Mouse (Mus musculus) right cerebral cortex, postnatal 25 days (tissue): ENCODE results near the gene Slc22a13.

Experiments
- DNase-seq: peaks from one replicate; pipeline ENCODE4 v3.0.0; 2022

The Slc22a13 gene

DNA sequence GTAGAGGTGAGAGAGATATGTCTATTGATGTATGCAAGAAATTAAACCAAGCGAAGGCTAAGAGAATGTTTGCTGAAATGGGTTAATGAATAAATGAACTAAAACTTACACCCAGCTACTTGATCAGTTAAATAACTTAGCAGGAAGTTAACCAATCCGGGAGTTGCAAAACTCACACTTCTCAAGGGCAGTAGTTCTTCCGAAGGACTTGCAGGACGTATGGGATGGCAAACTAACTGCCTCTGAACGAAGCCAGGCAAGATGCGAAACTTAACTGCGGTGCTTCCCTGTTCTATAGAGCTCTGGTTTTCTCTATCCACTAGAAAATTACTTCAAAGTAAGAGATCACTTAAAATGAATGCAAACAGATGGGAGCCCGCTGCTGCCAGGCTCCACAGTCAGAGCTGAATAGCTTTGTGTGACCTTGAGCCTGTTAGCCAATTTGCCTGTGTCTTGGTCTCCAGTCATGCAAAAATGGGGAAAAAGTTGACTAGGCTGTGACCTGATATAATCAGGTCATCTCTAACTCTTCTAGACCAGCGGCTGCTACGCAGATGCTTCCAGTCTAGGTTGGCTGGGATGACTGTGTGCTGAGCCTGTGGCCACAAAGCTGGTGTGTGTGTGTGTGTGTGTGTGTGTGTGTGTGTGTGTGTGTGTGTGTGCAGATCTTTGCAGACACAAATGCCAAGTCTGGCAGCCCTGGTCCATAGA, 9.6 kb downstream of the Slc22a13 start:
- no peak for DNase-seq

DNA sequence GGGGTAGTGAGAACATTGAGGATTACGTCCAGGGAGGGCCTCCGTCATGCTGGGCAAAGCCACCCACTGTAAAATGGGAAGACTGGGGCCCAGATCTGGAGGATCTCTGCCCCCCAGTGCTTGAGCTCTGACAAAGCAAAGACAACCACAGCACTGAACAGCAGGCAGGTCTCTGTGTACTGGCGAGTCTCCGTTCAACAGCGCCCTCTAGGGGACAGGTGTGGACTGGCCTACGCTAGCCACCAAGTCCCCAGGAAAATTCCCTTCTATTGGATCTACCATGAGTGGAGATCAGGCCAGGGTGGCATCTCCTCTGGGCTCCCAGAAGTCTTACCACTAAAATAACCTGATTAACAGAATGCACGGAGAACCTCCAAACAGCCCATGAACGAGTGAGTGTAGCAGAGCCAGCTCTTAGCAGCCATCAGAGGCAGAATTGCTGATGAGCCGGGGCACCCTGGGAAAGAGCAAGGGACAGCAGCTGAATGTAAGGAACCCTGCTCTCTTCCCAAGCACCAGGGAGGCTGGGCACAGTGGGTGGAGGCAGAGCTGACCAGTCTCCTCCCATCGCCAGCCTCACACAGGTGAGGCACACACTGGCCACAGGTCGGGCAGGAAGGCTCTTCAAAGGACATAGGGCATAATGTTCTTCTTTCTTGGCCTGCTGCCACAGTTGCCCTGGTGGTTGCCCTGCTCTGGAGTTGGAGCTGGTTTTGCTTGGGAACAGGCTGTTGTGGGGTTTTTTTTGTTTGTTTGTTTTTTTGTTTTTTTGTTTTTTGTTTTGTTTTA, 16.5 kb downstream of the Slc22a13 start:
- peak; percentile 26 for DNase-seq

DNA sequence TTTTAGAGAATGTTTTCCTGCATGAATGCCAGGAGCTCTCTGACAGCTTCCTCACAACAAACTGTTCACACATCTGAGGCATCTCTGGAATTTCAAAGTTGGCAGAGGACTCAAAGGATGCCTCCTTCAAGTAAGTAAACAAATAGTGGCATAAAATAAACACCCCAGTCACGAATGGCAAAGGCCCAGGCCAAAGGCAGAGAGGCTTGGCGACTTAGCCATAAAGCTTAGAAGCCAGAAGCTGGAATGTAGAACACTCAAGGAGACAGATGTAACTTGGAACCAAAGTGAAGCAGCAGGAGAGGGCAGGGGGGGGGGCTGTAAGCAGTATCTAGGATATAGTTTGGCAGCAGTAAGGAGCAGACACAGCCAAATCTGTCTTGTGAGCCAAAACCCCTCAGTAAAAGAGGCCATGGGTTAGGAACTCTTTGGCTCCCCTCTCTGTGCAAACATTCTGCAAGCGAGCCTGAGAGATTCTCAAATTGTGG, 27.6 kb downstream of the Slc22a13 start:
- DNase-seq = no peak

DNA sequence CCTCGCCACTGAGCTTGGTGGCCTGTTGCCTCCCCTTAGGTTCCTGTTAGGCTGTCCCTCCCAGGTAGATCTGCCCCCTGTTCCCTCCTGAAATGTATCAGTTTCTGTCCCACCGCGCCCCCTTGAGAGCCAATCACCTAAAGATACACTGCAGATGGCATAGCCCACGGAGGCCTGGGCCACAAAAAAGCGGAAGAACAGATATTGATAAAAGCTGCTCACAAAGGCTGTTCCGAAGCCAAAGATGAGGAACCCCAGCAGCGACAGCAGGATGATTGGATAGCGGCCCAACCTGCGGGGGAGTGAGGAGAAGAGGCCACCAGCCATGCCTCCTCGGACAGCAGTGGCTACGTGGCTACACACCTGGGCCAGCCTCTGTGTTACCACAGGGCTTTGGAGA, 29.6 kb downstream of the Slc22a13 start:
- DNase-seq = no peak

GRCm38 (mm10) chr9:119167608-119168007, 41.3 kb downstream of the Slc22a13 start:
- no peak for DNase-seq

GRCm38 (mm10) chr9:119165548-119165947, 43.4 kb downstream of the Slc22a13 start:
- DNase-seq = no peak

DNA sequence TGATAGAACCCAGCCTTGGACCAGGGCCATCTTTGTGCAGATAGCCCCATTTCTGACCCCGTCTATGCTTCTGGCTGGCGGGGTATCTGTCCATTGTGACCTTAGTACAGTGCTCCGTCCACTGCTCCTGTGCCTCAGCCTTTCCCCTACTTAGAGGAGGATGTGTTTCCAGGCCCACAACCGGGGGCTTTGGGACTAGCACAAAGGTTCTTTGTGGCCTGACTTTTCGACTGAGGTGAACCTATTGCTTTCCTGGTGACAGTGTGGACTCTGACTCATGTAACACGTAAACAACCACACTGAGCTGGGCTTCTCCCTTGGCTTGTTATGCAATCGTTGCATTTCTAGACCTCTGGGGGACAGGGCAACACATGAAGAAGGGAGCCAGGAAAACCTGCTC, 44.2 kb downstream of the Slc22a13 start:
- DNase-seq = no peak

DNA sequence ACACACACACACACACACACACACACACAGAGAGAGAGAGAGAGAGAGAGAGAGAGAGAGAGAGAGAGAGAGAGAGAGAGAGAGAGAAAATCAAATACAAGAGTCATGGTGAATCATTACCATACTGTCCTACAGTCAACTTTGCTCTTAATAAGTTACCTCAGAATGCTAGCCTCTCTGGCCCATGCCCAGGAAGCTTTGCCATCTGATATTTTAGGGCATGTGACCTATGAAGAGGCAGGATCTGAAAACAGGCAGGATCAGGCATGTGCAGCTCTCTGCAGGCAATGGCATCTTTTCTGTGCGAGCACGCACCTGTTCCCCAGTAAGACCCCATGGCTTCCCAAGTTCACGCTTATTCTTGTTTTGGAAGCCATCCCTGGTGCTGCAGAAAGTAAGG, 48.2 kb downstream of the Slc22a13 start:
- DNase-seq = no peak

DNA sequence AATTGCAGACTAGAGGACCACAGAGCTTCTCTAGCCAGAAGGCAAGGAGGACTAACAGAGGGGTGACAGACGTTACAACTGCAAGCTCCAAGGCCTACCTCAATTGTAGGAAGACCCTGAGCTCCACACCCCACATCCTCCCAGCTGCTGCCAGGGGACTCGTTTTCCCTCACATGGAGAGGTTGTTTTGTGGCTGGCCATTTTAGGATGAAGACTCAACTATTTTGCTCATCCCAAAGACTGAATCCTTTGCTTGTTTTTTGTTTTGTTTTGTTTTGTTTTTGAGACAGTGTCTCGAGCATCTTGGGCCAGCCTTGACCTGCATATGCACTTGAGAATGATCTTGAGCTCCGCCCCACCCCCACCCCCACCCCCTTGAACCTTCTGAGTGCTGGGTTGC, 50.0 kb downstream of the Slc22a13 start, which contains the start of gene Gm47289:
TSS of gene Gm47289 (plus strand) at position 301 of the 400 bp plus-strand sequence.
- DNase-seq = no peak

GRCm38 (mm10) chr9:119156278-119157201, 52.4 kb downstream of the Slc22a13 start, which contains the start of gene Acaa1b:
TSS of gene Acaa1b (minus strand) at chr9:119157093.
- DNase-seq = peak; percentile 46

DNA sequence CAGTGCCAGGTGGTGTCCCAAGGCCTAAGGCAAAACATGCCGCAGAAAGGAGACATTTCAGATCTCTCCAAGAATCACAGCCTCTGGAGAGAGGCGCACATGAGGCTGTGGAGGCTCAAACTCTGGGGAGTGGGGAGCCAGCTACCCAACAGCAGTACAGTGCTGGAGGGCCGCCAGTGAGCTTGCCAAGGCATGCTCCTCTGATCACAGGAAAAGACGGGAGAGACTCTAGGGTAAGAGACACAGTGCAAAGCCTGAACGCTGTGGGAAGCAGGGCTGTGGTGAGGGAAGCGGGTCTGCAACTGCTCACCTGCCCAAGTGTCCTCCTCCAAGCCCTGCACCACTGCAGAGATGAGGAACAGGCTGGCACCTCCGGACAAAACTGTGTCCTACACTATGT, 53.1 kb downstream of the Slc22a13 start:
- no peak for DNase-seq

DNA sequence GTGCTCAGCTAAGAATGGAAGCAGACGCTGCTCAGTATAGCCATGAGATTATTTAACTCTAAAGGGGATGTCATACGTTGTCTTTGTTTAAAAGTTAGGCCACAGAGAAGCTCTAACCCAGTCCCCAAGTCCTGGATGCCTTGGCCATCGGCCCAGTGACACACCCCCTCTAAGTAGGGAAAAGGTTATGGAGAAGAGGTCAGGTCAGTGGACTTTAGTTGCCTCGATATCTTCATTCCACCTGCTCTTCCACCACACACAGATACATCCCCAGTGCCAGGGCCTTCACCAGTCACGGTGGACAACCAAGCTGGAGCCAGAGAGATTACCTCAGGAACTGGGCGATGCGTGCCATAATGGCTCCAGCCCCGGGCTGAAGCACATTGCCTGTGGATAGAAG, 53.5 kb downstream of the Slc22a13 start:
- DNase-seq = no peak

GRCm38 (mm10) chr9:119151751-119152150, 57.1 kb downstream of the Slc22a13 start:
- DNase-seq = no peak

DNA sequence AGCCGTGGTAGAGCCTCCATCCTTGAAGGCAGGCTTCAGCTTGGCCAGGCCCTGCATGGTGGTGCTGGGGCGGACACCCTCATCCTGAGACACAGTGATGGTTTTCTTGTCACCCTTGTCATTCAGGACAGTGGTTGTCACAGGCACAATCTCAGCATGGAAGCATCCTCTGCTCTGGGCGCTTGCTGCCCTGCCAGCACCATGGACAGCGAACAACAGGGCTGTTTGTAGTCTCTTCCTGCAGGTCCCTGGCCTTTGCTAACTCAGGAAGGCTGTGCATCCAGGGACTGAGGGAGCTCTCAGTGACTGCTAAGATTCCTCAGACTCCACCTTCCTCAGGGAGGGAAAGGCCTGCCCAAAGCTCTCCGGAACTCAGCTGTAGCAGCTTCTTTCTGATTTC, 59.3 kb downstream of the Slc22a13 start:
- no peak for DNase-seq

- no peak for DNase-seq
These were observed 62.7 kb downstream of the Slc22a13 start for GRCm38 (mm10) chr9:119146098-119146770.

- DNase-seq = no peak
These were observed 63.3 kb downstream of the Slc22a13 start for GRCm38 (mm10) chr9:119145638-119146037.

DNA sequence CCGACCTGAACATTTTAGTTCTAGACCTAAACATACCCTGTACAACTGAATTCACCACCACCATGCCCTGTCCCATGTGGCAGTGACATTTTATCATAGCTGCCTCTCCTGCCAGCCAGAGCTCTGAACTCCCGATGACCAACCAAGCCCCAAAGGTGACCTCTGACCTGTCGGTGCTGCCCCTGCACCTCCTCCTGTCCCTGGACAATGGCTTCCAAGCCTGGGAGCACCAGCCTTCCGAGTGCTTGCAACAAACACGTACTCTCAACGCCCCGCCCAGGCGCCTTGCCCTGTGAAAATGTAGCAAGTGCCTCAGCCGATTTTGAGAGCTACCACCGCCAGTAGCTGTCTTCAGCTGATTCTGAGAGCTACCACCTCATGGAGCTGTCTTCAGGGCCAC, 63.8 kb downstream of the Slc22a13 start:
- DNase-seq = no peak

DNA sequence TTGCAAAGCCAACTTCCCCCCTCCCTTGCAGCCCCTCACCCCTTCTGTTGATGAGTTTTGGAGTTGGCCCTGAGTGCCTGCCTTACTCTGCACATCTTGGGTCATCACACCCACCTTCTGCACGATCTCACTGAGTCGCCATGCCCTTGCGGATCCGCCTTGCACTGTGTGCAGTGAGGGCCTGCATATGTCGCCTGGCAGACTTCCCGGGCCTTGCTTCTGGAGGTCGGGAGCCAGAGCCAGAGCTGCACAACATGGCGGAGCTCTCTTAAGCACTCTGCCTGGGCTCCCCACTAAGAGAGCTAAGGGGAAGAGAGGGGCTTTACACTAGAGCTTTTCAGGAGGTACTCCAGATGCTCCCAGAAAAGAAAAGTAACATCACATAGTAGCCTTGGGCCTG, 64.2 kb downstream of the Slc22a13 start:
- DNase-seq = no peak

- no peak for DNase-seq
These were observed 65.5 kb downstream of the Slc22a13 start for GRCm38 (mm10) chr9:119143372-119143771.
